Mouse (Mus musculus) embryo, embryonic 10.5 days (tissue): ENCODE data around the gene Olfr450.

Experiments
- DNase-seq: peaks from one replicate; pipeline ENCODE4 v3.0.0-alpha.2; 2015; ENCODE audit warnings: low spot score

Gene Olfr450

GRCm38 (mm10) chr6:42811639-42812038 is at the start of gene Olfr450:
Olfr450 (plus strand) TSS chr6:42811939.
- no peak for DNase-seq

DNA sequence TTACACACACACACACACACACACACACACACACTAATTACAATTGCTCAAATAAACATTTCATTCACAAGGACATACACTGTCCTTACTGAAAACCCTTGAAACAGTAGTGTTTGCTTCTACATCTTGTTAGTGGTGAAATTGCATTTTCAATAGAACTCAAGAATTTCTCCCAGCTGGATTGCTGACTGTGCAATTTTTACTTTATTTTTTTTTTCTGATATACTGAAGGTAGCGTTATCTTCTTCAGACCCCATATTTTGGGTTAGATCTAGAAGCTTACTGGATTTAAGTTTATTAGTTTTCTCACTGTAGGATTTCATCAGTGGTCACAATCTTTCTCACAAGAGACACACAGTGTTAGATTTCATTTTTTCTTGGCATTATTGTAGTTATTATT is 34.7 kb upstream of the Olfr450 start:
- DNase-seq = no peak

DNA sequence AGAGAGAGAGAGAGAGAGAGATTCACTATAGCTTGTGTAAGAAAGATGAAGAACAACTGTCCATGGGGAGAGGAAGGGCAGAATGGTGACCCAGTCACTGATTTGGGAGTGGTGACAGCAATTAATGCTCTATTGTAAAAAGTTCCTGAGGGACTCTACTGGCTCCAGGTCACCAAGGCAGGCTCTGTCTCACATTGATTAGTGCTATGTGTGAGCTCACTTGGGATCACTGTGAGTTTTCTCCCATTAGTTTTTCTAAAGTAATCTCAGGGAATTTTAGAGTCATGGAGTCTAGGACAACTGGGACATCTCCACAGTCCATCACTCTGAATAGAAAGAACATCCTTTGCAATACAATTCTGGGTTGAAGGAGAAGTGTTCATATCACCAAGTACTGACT is 26.9 kb upstream of the Olfr450 start, which contains the start of gene Olfr452:
TSS of gene Olfr452 (plus strand) at position 301 of the 400 bp plus-strand sequence.
- DNase-seq = no peak

DNA sequence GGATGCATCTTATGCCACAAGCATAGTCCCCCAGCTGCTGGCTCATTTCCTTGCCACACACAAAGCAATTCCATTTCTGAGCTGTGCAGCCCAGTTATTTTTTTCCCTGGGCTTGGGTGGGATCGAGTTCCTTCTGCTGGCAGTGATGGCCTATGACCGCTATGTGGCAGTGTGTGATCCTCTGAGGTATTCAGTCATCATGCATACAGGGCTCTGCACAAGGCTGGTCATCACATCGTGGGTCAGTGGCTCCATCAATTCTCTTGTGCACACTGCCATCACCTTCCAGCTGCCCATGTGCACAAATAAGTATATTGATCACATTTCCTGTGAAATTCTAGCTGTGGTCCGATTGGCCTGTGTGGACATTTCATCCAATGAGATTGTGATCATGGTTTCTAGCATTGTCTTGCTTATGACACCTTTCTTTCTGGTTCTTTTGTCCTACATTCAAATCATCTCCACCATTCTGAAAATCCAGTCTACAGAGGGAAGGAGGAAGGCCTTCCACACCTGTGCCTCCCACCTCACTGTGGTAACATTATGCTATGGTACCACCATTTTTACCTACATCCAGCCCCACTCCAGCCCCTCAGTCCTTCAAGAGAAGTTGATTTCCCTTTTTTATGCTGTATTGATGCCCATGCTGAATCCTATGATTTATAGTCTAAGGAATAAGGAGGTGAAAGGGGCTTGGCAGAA is 21.3 kb upstream of the Olfr450 start:
- peak; percentile 2 for DNase-seq

DNA sequence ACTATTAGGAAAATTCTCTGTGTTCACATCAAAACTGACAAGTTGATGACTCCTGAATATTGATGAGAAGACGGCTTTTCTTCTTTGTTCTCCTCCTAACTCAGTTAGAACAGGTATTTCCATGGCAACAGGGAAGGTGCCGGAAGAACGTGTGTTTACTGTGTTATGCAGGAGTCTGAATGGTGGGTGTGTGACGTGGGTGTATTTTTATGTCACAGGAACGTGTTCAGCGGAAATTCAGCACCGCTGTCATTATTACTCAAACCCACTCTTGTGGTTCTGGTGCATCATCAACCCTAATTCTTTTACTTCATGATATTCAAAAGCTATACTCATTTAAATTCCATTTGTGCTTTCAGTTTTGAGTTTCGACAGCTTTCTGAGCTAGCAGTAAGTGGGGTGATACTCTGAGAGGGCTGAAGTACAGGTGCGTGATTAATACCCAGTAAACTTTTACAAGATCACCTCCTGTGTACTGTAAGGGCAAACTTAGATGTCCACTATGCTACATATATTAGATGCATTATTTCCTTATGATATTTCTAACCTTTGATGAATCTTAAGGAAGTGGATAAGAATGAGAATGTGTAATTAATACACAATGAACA is 20.7 kb upstream of the Olfr450 start:
- DNase-seq = no peak

- no peak for DNase-seq
Observed at GRCm38 (mm10) chr6:42794982-42795381, 16.8 kb upstream of the Olfr450 start.

DNA sequence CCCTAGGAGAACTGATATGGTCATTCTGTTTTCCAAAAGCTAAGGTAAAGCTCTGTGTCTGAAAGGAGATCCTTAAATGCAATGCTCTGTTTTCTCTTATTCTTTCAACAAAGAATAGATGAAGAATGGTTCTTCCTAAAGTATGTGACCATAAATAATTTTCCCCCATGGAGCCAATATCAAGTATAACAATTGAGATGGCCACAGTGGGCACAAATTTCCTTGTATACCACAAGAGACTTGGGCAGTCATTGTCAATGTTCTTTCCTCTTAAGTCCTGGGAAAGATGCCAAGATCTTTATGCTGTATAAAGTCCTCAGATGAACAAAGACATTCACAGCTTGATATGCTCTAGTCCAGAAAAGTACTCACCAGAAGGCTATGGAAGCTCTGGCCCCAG is 22.3 kb downstream of the Olfr450 start, which contains the start of gene Olfr449:
TSS of gene Olfr449 (plus strand) at position 301 of the 400 bp plus-strand sequence.
- DNase-seq = no peak

- peak; percentile 83 for DNase-seq
Observed at GRCm38 (mm10) chr6:42860222-42860819, 48.6 kb downstream of the Olfr450 start.
